Mouse (Mus musculus) heart, adult 2 months (tissue): ENCODE measurements around the gene Dcaf17. TPM values are rescaled to one million over a fixed set of nuclear protein-coding genes. Genes with fewer than 3 reads are reported as not detected.
A peak's percentile ranks its signal among the peaks of the same experiment; 100 is the strongest.

Source experiments
- DNase-seq, 2 experiments: peaks; one replicate each; pipeline ENCODE4 v3.0.0; 2021
- H3K27ac ChIP-seq: fragments of 200-600 bp; 2 replicates; pipeline ENCODE4 v1.8.1; 2022
- H3K27me3 ChIP-seq: fragments of 200-500 bp; 2 replicates; pipeline ENCODE4 v1.6.1; 2012; ENCODE audit warnings: mild to moderate bottlenecking, low read length, inconsistent platforms, mixed read lengths; ENCODE audit not compliant: control insufficient read depth, insufficient read depth
- H3K36me3 ChIP-seq: fragments of 200-500 bp; 2 replicates; pipeline ENCODE4 v1.6.1; 2012; ENCODE audit warnings: low read length, inconsistent platforms; ENCODE audit not compliant: control insufficient read depth, insufficient read depth
- H3K4me1 ChIP-seq: fragments of 200-500 bp; 2 replicates; pipeline ENCODE4 v1.6.1; 2011; ENCODE audit warnings: low read length; ENCODE audit not compliant: control insufficient read depth, insufficient read depth
- H3K4me3 ChIP-seq: fragments of 200-600 bp; 2 replicates; pipeline ENCODE4 v1.8.1; 2022
- H3K79me2 ChIP-seq: fragments of 200-500 bp; replicated peaks from 2 replicates; pipeline ENCODE4 v1.6.1; 2012; ENCODE audit warnings: mild to moderate bottlenecking, inconsistent platforms, low read length, moderate library complexity, mixed read lengths; ENCODE audit not compliant: control insufficient read depth, insufficient read depth
- H3K9ac ChIP-seq: fragments of 200-500 bp; 2 replicates; pipeline ENCODE4 v1.6.1; 2012; ENCODE audit warnings: low read depth, mild to moderate bottlenecking, control low read depth, inconsistent platforms, low read length, mixed read lengths
- CTCF ChIP-seq: fragments of 200-600 bp; IDR thresholded peaks from 2 replicates; pipeline ENCODE4 v1.8.1; 2022; ENCODE audit warnings: antibody characterized with exemption, mild to moderate bottlenecking, moderate library complexity
- EP300 ChIP-seq: fragments of 200-500 bp; IDR thresholded peaks from 2 replicates; pipeline ENCODE4 v1.6.1; 2011; ENCODE audit warnings: low read depth, low read length, control low read depth; ENCODE audit not compliant: insufficient read depth
- POLR2A ChIP-seq: fragments of 200-500 bp; IDR thresholded peaks from 2 replicates; pipeline ENCODE4 v1.6.1; 2011; ENCODE audit warnings: mild to moderate bottlenecking, low read depth, low read length, control low read depth; ENCODE audit not compliant: insufficient read depth
- WGBS: fragments of 180-500 bp; shearing (Covaris S2); methylation state at CpG from one replicate; pipeline ENCODE4 v1.1.7; 2018; 5-methylcytosine and 5-hydroxymethylcytosine counted together
- intact Hi-C: fragments of 180-260 bp; cut with DNase I; formaldehyde crosslinking; loops from one replicate; pipeline ENCODE4 v1.15.1; 2025
- polyA plus RNA-seq: library from polyadenylated mRNA; depleted of rRNA; stranded (reverse); fragments of >200 nt; gene quantifications from 2 replicates; pipeline ENCODE4 v1.2.3, GENCODE M21; 2012
- total RNA-seq, 2 experiments: library from RNA; stranded (reverse); gene quantifications; 2 replicates each; pipeline ENCODE4 v1.2.3; 2021

The Dcaf17 gene
- total and polyA plus RNA-seq, 3 experiments: 3.3 to 5.5 (median 4.8) TPM

- H3K79me2 ChIP-seq: no peaks in the 10 kb centered on the region
- peaks cover 2% of the 10 kb centered on the region for H3K4me1 ChIP-seq
- H3K9ac ChIP-seq: no peak overlapping the region
- no peaks in the 10 kb centered on the region for H3K27me3 ChIP-seq
- WGBS: 85% methylated on average over 2 of the region's 2 CpGs
- intact Hi-C loops: no loop called here
- TF ChIP-seq POLR2A (no peak), CTCF (no peak), EP300 (no peak)
- H3K36me3 ChIP-seq: no peaks in the 10 kb centered on the region
- no peak overlapping the region for H3K27ac ChIP-seq
- no peak for DNase-seq
- no peak overlapping the region for H3K4me3 ChIP-seq
These were observed 24.5 kb upstream of the Dcaf17 start for GRCm38 (mm10) chr2:71030663-71031062.

GRCm38 (mm10) chr2:71031973-71032794, 22.9 kb upstream of the Dcaf17 start:
- 84% methylated on average over 18 of the region's 18 CpGs for WGBS
- no peaks in the 10 kb centered on the region for H3K79me2 ChIP-seq
- H3K27ac ChIP-seq: no peak overlapping the region
- intact Hi-C loops: no loop called here
- no peak overlapping the region for H3K9ac ChIP-seq
- TF ChIP-seq EP300 (no peak), CTCF (no peak), POLR2A (no peak)
- H3K36me3 ChIP-seq: no peaks in the 10 kb centered on the region
- H3K4me3 ChIP-seq: no peak overlapping the region
- peaks cover 2% of the 10 kb centered on the region for H3K4me1 ChIP-seq
- no peaks in the 10 kb centered on the region for H3K27me3 ChIP-seq
- DNase-seq: peak in 1 of 2 experiments; percentile 24

- Histone ChIP-seq H3K4me3 (no peak overlapping the region), H3K27ac (no peak overlapping the region), H3K79me2 (no peaks in the 10 kb centered on the region), H3K27me3 (no peaks in the 10 kb centered on the region), H3K9ac (no peak overlapping the region), H3K4me1 (peaks cover 2% of the 10 kb centered on the region; the same call in 1 of the 2 replicates), H3K36me3 (no peaks in the 10 kb centered on the region)
- WGBS: 90% methylated on average over 4 of the region's 4 CpGs
- TF ChIP-seq CTCF (no peak), EP300 (no peak), POLR2A (no peak)
- intact Hi-C loops: no loop called here
- no peak for DNase-seq
These were observed 22.1 kb upstream of the Dcaf17 start for GRCm38 (mm10) chr2:71033014-71033413.

GRCm38 (mm10) chr2:71033987-71034386, 21.1 kb upstream of the Dcaf17 start:
- H3K4me1 ChIP-seq: peaks cover 2% of the 10 kb centered on the region; the same call in 1 of the 2 replicates
- H3K27me3 ChIP-seq: no peaks in the 10 kb centered on the region
- TF ChIP-seq CTCF: no peak
- no peak for TF ChIP-seq EP300
- no peak for TF ChIP-seq POLR2A
- peak; percentile 31 to 57 for DNase-seq
- peak overlapping the region; percentile 65 for H3K27ac ChIP-seq
- no peak overlapping the region for H3K4me3 ChIP-seq
- H3K79me2 ChIP-seq: no peaks in the 10 kb centered on the region
- no peak overlapping the region for H3K9ac ChIP-seq
- 18% methylated on average over 8 of the region's 8 CpGs for WGBS
- intact Hi-C loops: no loop called here
- H3K36me3 ChIP-seq: no peaks in the 10 kb centered on the region

- Histone ChIP-seq H3K9ac (no peak overlapping the region), H3K27ac (no peak overlapping the region), H3K36me3 (no peaks in the 10 kb centered on the region), H3K4me1 (peaks cover 3% of the 10 kb centered on the region), H3K79me2 (no peaks in the 10 kb centered on the region), H3K4me3 (no peak overlapping the region), H3K27me3 (no peaks in the 10 kb centered on the region)
- 86% methylated on average over 6 of the region's 6 CpGs for WGBS
- intact Hi-C loops: loop anchor here (5.0 kb wide), 2 partner anchors 45 to 215 kb away; no protein-coding TSS in a partner anchor
- TF ChIP-seq CTCF: no peak
- no peak for TF ChIP-seq EP300
- TF ChIP-seq POLR2A: no peak
- no peak for DNase-seq
These were observed 17.7 kb upstream of the Dcaf17 start for GRCm38 (mm10) chr2:71037447-71037846.

- intact Hi-C loops: loop anchor here (2.0 to 5.0 kb wide), 4 partner anchors 47 to 335 kb away; no protein-coding TSS in a partner anchor
- Histone ChIP-seq H3K27me3 (no peaks in the 10 kb centered on the region), H3K9ac (no peak overlapping the region), H3K4me1 (peaks cover 1% of the 10 kb centered on the region), H3K79me2 (no peaks in the 10 kb centered on the region), H3K4me3 (no peak overlapping the region), H3K36me3 (no peaks in the 10 kb centered on the region), H3K27ac (no peak overlapping the region)
- 34% methylated on average over 11 of the region's 11 CpGs for WGBS
- peak; percentile 76 to 84 for DNase-seq
- TF ChIP-seq CTCF (peak; percentile 97), EP300 (peak; percentile 47; the same call in 1 of the 2 replicates), POLR2A (no peak)
These were observed 15.5 kb upstream of the Dcaf17 start for GRCm38 (mm10) chr2:71039522-71040121.
